In the genomic region with DNA sequence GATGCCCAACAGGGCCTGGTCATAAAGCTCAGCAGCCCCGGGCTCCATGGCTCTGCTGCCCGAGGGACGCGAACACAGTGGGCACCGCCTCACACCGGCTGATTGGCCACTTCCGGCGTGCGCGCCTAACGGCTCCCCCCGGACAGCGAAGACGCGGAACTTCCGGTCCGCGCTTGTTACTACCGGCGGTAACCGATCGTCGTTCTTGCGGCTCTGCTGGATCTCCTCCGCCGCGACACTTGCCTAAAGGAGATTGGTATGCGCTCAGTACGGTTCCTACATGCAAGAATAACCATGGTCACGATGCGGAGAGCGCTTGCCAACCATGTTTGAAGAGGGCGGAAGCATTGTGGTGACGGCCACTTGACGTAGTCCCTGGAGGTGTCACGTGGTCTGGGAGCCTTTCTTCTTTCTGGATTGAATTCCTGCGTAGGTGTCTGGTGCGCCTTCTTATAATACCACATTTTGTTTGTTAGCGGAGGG, we compare ENCODE assay signal across 8 mouse cellular contexts. TPM values are rescaled to one million over a fixed set of nuclear protein-coding genes. Genes with fewer than 3 reads are reported as not detected.
A peak's percentile ranks its signal among the peaks of the same experiment; 100 is the strongest.
DNase-seq lines count a peak whose midpoint lies in the region; ATAC-seq and TF ChIP-seq lines count a peak whose summit lies in the region.

Gene Nudcd3 (minus strand): TSS at position 329 of the 483 bp plus-strand sequence.

- H3K36me3 ChIP-seq in C2C12 (ENCODE audit: control insufficient read depth, insufficient read depth) (peaks cover 3% of the 10 kb centered on the region), myocyte (ENCODE audit: control insufficient read depth, insufficient read depth) (no peaks in the 10 kb centered on the region)
- peaks cover 5% of the 10 kb centered on the region for H3K36me3 ChIP-seq in erythroblast, embryonic 14.5 days (ENCODE audit: control insufficient read depth)
- H3K36me3 ChIP-seq in heart, embryonic 11.5 days (ENCODE audit: control insufficient read depth, insufficient read depth, low read length), result no peaks in the 10 kb centered on the region
- no peaks in the 10 kb centered on the region for H3K36me3 ChIP-seq in kidney, embryonic 16.5 days (ENCODE audit: insufficient read depth, low read length)
- H3K36me3 ChIP-seq in liver, adult 2 months (ENCODE audit: control insufficient read depth, insufficient read depth, low read length), result no peaks in the 10 kb centered on the region
- H3K36me3 ChIP-seq in splenic B cell, adult 2 months (ENCODE audit: control insufficient read depth, insufficient read depth, low read length, poor library complexity, severe bottlenecking), result no peaks in the 10 kb centered on the region

- H3K4me2 ChIP-seq in heart, embryonic 11.5 days, result peak within 1 kb of the TSS; percentile 96
- H3K4me2 ChIP-seq in kidney, embryonic 16.5 days (replicated peaks; ENCODE audit: low read depth, low read length), result peak within 1 kb of the TSS; percentile 66
- peak within 1 kb of the TSS; percentile 95 for H3K4me2 ChIP-seq in myocyte (ENCODE audit: low read depth)

- H3K27ac ChIP-seq in heart, embryonic 11.5 days (ENCODE audit: low read depth, low read length), result peak within 1 kb of the TSS; percentile 90
- H3K27ac ChIP-seq in kidney, embryonic 16.5 days (ENCODE audit: low read length), result peak within 1 kb of the TSS; percentile 99
- H3K27ac ChIP-seq in liver, adult 2 months (replicated peaks; ENCODE audit: insufficient read depth, low read depth, low read length), result peak within 1 kb of the TSS; percentile 89

- H3K9ac ChIP-seq in heart, embryonic 11.5 days (ENCODE audit: low read depth, low read length), result peak within 1 kb of the TSS; percentile 90
- H3K9ac ChIP-seq in kidney, embryonic 16.5 days (replicated peaks; ENCODE audit: low read length), result peak within 1 kb of the TSS; percentile 89
- peak within 1 kb of the TSS; percentile 83 for H3K9ac ChIP-seq in liver, adult 2 months (ENCODE audit: low read depth, low read length)

- no peak for TF ChIP-seq CTCF in C2C12 (IDR thresholded peaks at IDR 0.05; ENCODE audit: control insufficient read depth, insufficient read depth, insufficient read length)
- no peak for TF ChIP-seq CTCF in brain, embryonic 14.5 days (IDR thresholded peaks at IDR 0.05; ENCODE audit: borderline replicate concordance, extremely low read depth, insufficient read depth, insufficient read length)
- no peak for TF ChIP-seq CTCF in liver, adult 2 months (IDR thresholded peaks at IDR 0.05; ENCODE audit: low read depth, low read length)

- H3K4me1 ChIP-seq in erythroblast, embryonic 14.5 days (ENCODE audit: control insufficient read depth), result peaks cover 39% of the 10 kb centered on the region
- peaks cover 14% of the 10 kb centered on the region for H3K4me1 ChIP-seq in heart, embryonic 11.5 days (ENCODE audit: control insufficient read depth, insufficient read depth, low read length)
- peaks cover 15% of the 10 kb centered on the region for H3K4me1 ChIP-seq in kidney, embryonic 16.5 days (ENCODE audit: insufficient read depth, low read length)
- peaks cover 7% of the 10 kb centered on the region for H3K4me1 ChIP-seq in liver, adult 2 months (ENCODE audit: control insufficient read depth, insufficient read depth, low read length)

- H3K9me3 ChIP-seq in erythroblast, embryonic 14.5 days (ENCODE audit: control insufficient read depth, low read length), result no peaks in the 10 kb centered on the region
- no peaks in the 10 kb centered on the region for H3K9me3 ChIP-seq in heart, embryonic 11.5 days (replicated peaks; ENCODE audit: control insufficient read depth, low read length)
- H3K9me3 ChIP-seq in kidney, embryonic 16.5 days (ENCODE audit: low read length), result no peaks in the 10 kb centered on the region

- H3K4me3 ChIP-seq in C2C12 (ENCODE audit: insufficient read depth, poor library complexity, severe bottlenecking) (peak within 1 kb of the TSS; percentile 99), myocyte (peak within 1 kb of the TSS; percentile 98)
- H3K4me3 ChIP-seq in erythroblast, embryonic 14.5 days (replicated peaks), result peak within 1 kb of the TSS; percentile 100
- H3K4me3 ChIP-seq in heart, embryonic 11.5 days (ENCODE audit: low read depth, low read length), result peak within 1 kb of the TSS; percentile 97
- H3K4me3 ChIP-seq in kidney, embryonic 16.5 days (ENCODE audit: low read length), result peak within 1 kb of the TSS; percentile 93
- peak within 1 kb of the TSS; percentile 77 for H3K4me3 ChIP-seq in liver, adult 2 months (ENCODE audit: insufficient read depth, low read depth, low read length)

- H3K79me2 ChIP-seq in C2C12 (ENCODE audit: control insufficient read depth, insufficient read depth), result peaks cover 49% of the 10 kb centered on the region
- H3K79me2 ChIP-seq in liver, adult 2 months (ENCODE audit: control insufficient read depth, insufficient read depth, low read length), result peaks cover 18% of the 10 kb centered on the region; the same call in 1 of the 2 replicates
- H3K79me2 ChIP-seq in myocyte (ENCODE audit: control insufficient read depth, insufficient read depth), result peaks cover 47% of the 10 kb centered on the region

- peak; percentile 94 for ATAC-seq in heart, embryonic 11.5 days (replicated peaks; ENCODE audit: insufficient number of reproducible peaks, low FRiP score, low TSS enrichment)
- ATAC-seq in kidney, embryonic 16.5 days (ENCODE audit: low FRiP score, low TSS enrichment), result peak; percentile 96

- H3K27me3 ChIP-seq in C2C12 (ENCODE audit: control insufficient read depth, insufficient read depth, insufficient read length) (peaks cover 3% of the 10 kb centered on the region), myocyte (ENCODE audit: control insufficient read depth, insufficient read depth, insufficient read length) (peaks cover 2% of the 10 kb centered on the region)
- H3K27me3 ChIP-seq in erythroblast, embryonic 14.5 days (ENCODE audit: control insufficient read depth), result 0 out of 2 replicates have a peak, but pooled peaks cover 2% of the 10 kb centered on the region
- no peaks in the 10 kb centered on the region for H3K27me3 ChIP-seq in heart, embryonic 11.5 days (ENCODE audit: control insufficient read depth, insufficient read depth, low read length)
- H3K27me3 ChIP-seq in kidney, embryonic 16.5 days (ENCODE audit: insufficient read depth, low read length), result no peaks in the 10 kb centered on the region
- no peaks in the 10 kb centered on the region; the same call in 1 of the 2 replicates for H3K27me3 ChIP-seq in liver, adult 2 months (ENCODE audit: control insufficient read depth, insufficient read depth, low read length)
- no peaks in the 10 kb centered on the region for H3K27me3 ChIP-seq in splenic B cell, adult 2 months (ENCODE audit: control insufficient read depth, insufficient read depth, low read length, poor library complexity, severe bottlenecking)

- peaks cover 45% of the 10 kb centered on the region for H3K79me3 ChIP-seq in C2C12 (ENCODE audit: low read depth)

- peak within 1 kb of the TSS; percentile 98 for H3ac ChIP-seq in C2C12 (ENCODE audit: control insufficient read depth, insufficient read length, low read depth)
- peak within 1 kb of the TSS; percentile 7 for H3ac ChIP-seq in myocyte (ENCODE audit: control insufficient read depth, insufficient read length)

- 1% methylated on average over 39 of the region's 39 CpGs for WGBS in heart, embryonic 11.5 days (ENCODE audit: insufficient replicate concordance)
- WGBS in kidney, embryonic 16.5 days, result under 1% methylated on average over 39 of the region's 39 CpGs
- under 1% methylated on average over 39 of the region's 39 CpGs for WGBS in liver, adult 2 months

- TF ChIP-seq POLR2A in brain, embryonic 14.5 days (IDR thresholded peaks at IDR 0.05; ENCODE audit: borderline replicate concordance, extremely low read depth, insufficient read depth, insufficient read length, poor library complexity, severe bottlenecking), result peak; percentile 50; the same call in 1 of the 2 replicates
- TF ChIP-seq POLR2A in liver, adult 2 months (IDR thresholded peaks at IDR 0.05; ENCODE audit: extremely low read depth, insufficient read depth, low read length), result 0 out of 2 replicates have a peak, but pooled peaks have one; percentile 29
- TF ChIP-seq POLR2A in myocyte (IDR thresholded peaks at IDR 0.05; ENCODE audit: insufficient read length, low read depth), result peak; percentile 94

- DNase-seq in brain, embryonic 14.5 days (ENCODE audit: low read depth), result peak; percentile 97
- peak; percentile 86 for DNase-seq in liver, adult 2 months (ENCODE audit: extremely low read depth, low read depth, low spot score)
- peak; percentile 91 for DNase-seq in splenic B cell, adult 2 months (ENCODE audit: low read depth, low spot score)

TF ChIP-seq in C2C12, 6 proteins besides CTCF, POLR2A, EP300 and RAD21:
- no peak for TF ChIP-seq CEBPB (IDR thresholded peaks at IDR 0.05; ENCODE audit: low read depth)
- no peak for TF ChIP-seq MYOD1 (IDR thresholded peaks at IDR 0.05; ENCODE audit: control insufficient read depth, insufficient read length, low read depth)
- TF ChIP-seq MYOG (IDR thresholded peaks at IDR 0.05; ENCODE audit: control insufficient read depth, extremely low read depth, insufficient read length), result no peak
- no peak for TF ChIP-seq FOSL1 (IDR thresholded peaks at IDR 0.05; ENCODE audit: insufficient read depth, low read length, poor library complexity, severe bottlenecking)
- peak; percentile 99 for TF ChIP-seq USF1 (IDR thresholded peaks at IDR 0.05; ENCODE audit: low read depth)
- peak; percentile 78 for TF ChIP-seq MAX (IDR thresholded peaks at IDR 0.05)

TF ChIP-seq in myocyte, 11 proteins besides CTCF, POLR2A, EP300 and RAD21:
- TF ChIP-seq SRF (IDR thresholded peaks at IDR 0.05; ENCODE audit: control insufficient read depth, insufficient read length, low read depth) (no peak), REST (IDR thresholded peaks at IDR 0.05; ENCODE audit: insufficient read depth, insufficient read length) (peak; percentile 6), USF1 (IDR thresholded peaks at IDR 0.05; ENCODE audit: low read depth) (peak; percentile 98), MYOG (IDR thresholded peaks at IDR 0.05; ENCODE audit: control insufficient read depth in 1 of 3, insufficient read depth in 1 of 3, insufficient read length in 2 of 3, low read depth in 2 of 3) (peak in 2 of 3 experiments; percentile 15 to 51), E2F4 (IDR thresholded peaks at IDR 0.05; ENCODE audit: insufficient read depth) (no peak), CEBPB (IDR thresholded peaks at IDR 0.05; ENCODE audit: insufficient read depth, poor library complexity, severe bottlenecking) (no peak), POLR2AphosphoS2 (IDR thresholded peaks at IDR 0.05; ENCODE audit: insufficient read length, low read depth) (peak; percentile 90)

RNA-seq across cellular contexts. Expression of gene Nudcd3, which starts in this region (rescaled TPM):
- 56.1 TPM for polyA plus RNA-seq in C2C12 (2012; fragmentation: generic; extraction: Trizol)
- polyA plus RNA-seq in brain, embryonic 14.5 days (2012; rRNA removed), result 69.9 and 80.9 TPM in 2 replicates
- polyA plus RNA-seq in erythroblast, embryonic 14.5 days (2012), result 0.83 and 1.3 TPM in 2 replicates
- 28.8 and 33.7 TPM in 2 replicates for polyA plus RNA-seq in heart, embryonic 11.5 days (2014; fragmentation: Nextera tagmentation; extraction: Ambion mirVana)
- polyA plus RNA-seq in kidney, embryonic 16.5 days (2015; fragmentation: Nextera tagmentation; extraction: Ambion mirVana), result 39.2 and 40.6 TPM in 2 replicates
- total RNA-seq in liver, adult 2 months (2014; rRNA removed), result 10.6 and 12.8 TPM in 2 replicates
- 14.6 and 16.7 TPM in 2 replicates for polyA plus RNA-seq in liver, adult 2 months (2012; rRNA removed)
- polyA plus RNA-seq in myocyte (2012; fragmentation: generic; extraction: Trizol), result 67.1 TPM

Comparison
In these comparisons a context has a peak if more than half of its experiments do, and no peak if none do; other contexts are left out.
1. Peak in every context shown above with its lines: DNase-seq, ATAC-seq, H3K4me3 ChIP-seq and H3K27ac ChIP-seq.
2. POLR2A ChIP-seq: peak in every context shown above with its lines; median percentile 94 in myocyte; 50 in brain, embryonic 14.5 days; 29 in liver, adult 2 months.